Mouse (Mus musculus) liver, embryonic 14.5 days (tissue): ENCODE measurements around the gene L3mbtl1.

ENCODE experiments used
- CTCF ChIP-seq: IDR thresholded peaks from 2 replicates; pipeline ENCODE4 v1.5.1; 2016; ENCODE audit warnings: antibody characterized with exemption, low read depth, control low read depth
- EP300 ChIP-seq: IDR thresholded peaks from 2 replicates; pipeline ENCODE4 v1.6.1; 2016; ENCODE audit warnings: antibody characterized with exemption, low read depth

DNA sequence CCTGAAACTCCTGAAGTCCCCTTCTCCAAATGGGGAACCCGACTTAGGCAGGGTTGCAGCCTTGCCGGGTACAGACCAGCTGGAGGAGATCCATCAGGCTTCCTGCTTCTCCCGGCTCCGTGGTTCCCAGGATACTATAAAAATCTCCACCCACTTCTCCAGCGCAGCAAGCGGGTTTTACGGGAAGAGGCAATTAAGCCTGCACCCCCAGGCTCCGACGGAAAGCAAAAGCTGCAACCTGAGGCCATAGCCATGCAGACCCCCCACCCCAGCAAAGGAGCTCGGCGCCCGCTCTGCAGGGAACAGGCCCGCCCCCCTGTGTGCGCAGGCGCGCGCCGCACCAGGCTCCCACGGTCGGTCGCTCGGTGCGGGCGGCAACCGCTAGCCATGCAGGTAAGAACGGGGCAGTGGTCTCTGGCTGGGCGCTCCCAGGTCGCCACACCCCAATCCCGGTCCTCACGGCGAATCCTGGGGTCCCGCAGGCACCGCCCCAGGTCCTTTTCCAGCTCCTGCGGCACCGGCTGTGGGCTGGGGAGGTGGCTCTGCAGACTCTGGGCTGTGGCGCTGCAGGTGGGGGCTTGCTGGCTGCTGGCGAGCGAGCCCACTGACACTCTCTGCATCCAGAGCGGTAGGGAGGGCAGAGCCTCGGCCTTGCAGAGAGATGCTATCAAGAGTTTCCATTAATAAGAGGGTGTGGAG is at the start of gene L3mbtl1:
- TF ChIP-seq CTCF = no peak
- TF ChIP-seq EP300 = no peak
